Mouse (Mus musculus) adrenal gland, postnatal 4 days (tissue): ENCODE results near the gene Ruvbl2. TPM values are rescaled to one million over a fixed set of nuclear protein-coding genes. Genes with fewer than 3 reads are reported as not detected.
"Not testable (repeated sequence)": the region's sequence is repeated elsewhere in the genome, so short reads cannot be mapped to it uniquely, and the experiment has no call there.

Source experiments
- DNase-seq, 2 experiments: peaks; one replicate each; pipeline ENCODE4 v3.0.0; 2021 to 2022; ENCODE audit warnings: low spot score in 2 of 2, mixed read lengths in 2 of 2
- microRNA-seq: library from miRNA; unstranded; fragments of <30 nt; microRNA quantifications from one replicate; pipeline ENCODE4 v1.2.0, GENCODE M21; 2021
- total RNA-seq, 2 experiments: library from RNA; stranded (reverse); gene quantifications; 2 replicates each; pipeline ENCODE4 v1.2.3; 2021

The Ruvbl2 gene
- total RNA-seq, 2 experiments from 2014 or later: 56.5 to 65.0 TPM

GRCm38 (mm10) chr7:45405091-45406075 lies 32.5 kb downstream of the Ruvbl2 start, which contains the start of gene Kcna7:
TSS of gene Kcna7 (plus strand) at chr7:45405653.
- peak; percentile 47 to 50 for DNase-seq

- no peak for DNase-seq
Measured at GRCm38 (mm10) chr7:45403532-45404261, 34.2 kb downstream of the Ruvbl2 start.

GRCm38 (mm10) chr7:45401521-45402085 lies 36.3 kb downstream of the Ruvbl2 start:
- DNase-seq: no peak

GRCm38 (mm10) chr7:45396787-45397186 lies 41.1 kb downstream of the Ruvbl2 start:
- DNase-seq: no peak

GRCm38 (mm10) chr7:45396337-45396775 lies 41.5 kb downstream of the Ruvbl2 start:
- DNase-seq: not testable (repeated sequence)

GRCm38 (mm10) chr7:45395578-45396336 lies 42.1 kb downstream of the Ruvbl2 start, which contains the start of gene Snrnp70:
TSS of gene Snrnp70 (minus strand) at chr7:45395742.
- DNase-seq: peak; percentile 100

GRCm38 (mm10) chr7:45395129-45395541 lies 42.8 kb downstream of the Ruvbl2 start:
- no peak for DNase-seq

- DNase-seq: no peak
Measured at GRCm38 (mm10) chr7:45386077-45386476, 51.8 kb downstream of the Ruvbl2 start.

GRCm38 (mm10) chr7:45376057-45376456 lies 61.8 kb downstream of the Ruvbl2 start:
- no peak for DNase-seq

GRCm38 (mm10) chr7:45374620-45375019 lies 63.3 kb downstream of the Ruvbl2 start:
- no peak for DNase-seq

GRCm38 (mm10) chr7:45372371-45372770 lies 65.5 kb downstream of the Ruvbl2 start:
- no peak for DNase-seq

Small RNAs within 50 kb of the gene (microRNA-seq; reads per million reads assigned to microRNA genes)
- gene Gm22133: not detected

Other genes with a start within 250 kb of the Ruvbl2 start
- gene Ccdc155, start 233.2 kb downstream of the Ruvbl2 start, total RNA-seq: under 1 TPM; 0.31 to 0.84 TPM
- gene Dkkl1, start 225.9 kb downstream of the Ruvbl2 start, total RNA-seq: under 1 TPM in 1 of 2 experiments, not detected in 1; 0.78 TPM
- 10 to 100 TPM; 45.1 to 67.8 TPM for gene Tead2, start 222.3 kb downstream of the Ruvbl2 start, total RNA-seq
- gene Cd37, start 199.0 kb downstream of the Ruvbl2 start, total RNA-seq: 1 to 10 TPM; 4.1 to 6.2 TPM
- under 1 TPM in 1 of 2 experiments, not detected in 1; 0.28 TPM for gene Slc6a16, start 197.0 kb downstream of the Ruvbl2 start, total RNA-seq
- gene Slc6a21, start 160.6 kb downstream of the Ruvbl2 start, total RNA-seq: not detected
- 10 to 100 TPM; 17.0 to 18.1 TPM for gene Trpm4, start 104.3 kb downstream of the Ruvbl2 start, total RNA-seq
- gene Hrc, start 102.8 kb downstream of the Ruvbl2 start, total RNA-seq: 10 to 100 TPM in 1 of 2 experiments, 1 to 10 TPM in 1; 6.7 to 13.0 TPM
- 1 to 10 TPM; 4.7 to 6.9 TPM for gene Ppfia3, start 71.1 kb downstream of the Ruvbl2 start, total RNA-seq
- gene Lin7b, start 67.5 kb downstream of the Ruvbl2 start, total RNA-seq: 1 to 10 TPM; 4.8 to 4.9 TPM
- gene Snrnp70, start 42.4 kb downstream of the Ruvbl2 start, total RNA-seq: 100 to 1,000 TPM; 499 to 509 TPM
- under 1 TPM; 0.14 to 0.28 TPM for gene Kcna7, start 32.4 kb downstream of the Ruvbl2 start, total RNA-seq
- under 1 TPM; 0.20 to 0.67 TPM for gene Ntf5, start 24.4 kb downstream of the Ruvbl2 start, total RNA-seq
- not detected for gene Lhb, start 17.3 kb downstream of the Ruvbl2 start, total RNA-seq
- gene Gys1, start 3.3 kb downstream of the Ruvbl2 start, total RNA-seq: 10 to 100 TPM; 38.6 to 40.2 TPM
- 100 to 1,000 TPM; 684 to 753 TPM for gene Ftl1, start 21.8 kb upstream of the Ruvbl2 start, total RNA-seq
- 10 to 100 TPM; 75.8 to 78.4 TPM for gene Bax, start 28.8 kb upstream of the Ruvbl2 start, total RNA-seq
- gene Tulp2, start 43.8 kb upstream of the Ruvbl2 start, total RNA-seq: under 1 TPM; 0.45 to 0.54 TPM
- 10 to 100 TPM; 14.9 to 20.7 TPM for gene Gm45808, start 48.7 kb upstream of the Ruvbl2 start, total RNA-seq
- 10 to 100 TPM; 35.0 to 38.8 TPM for gene Dhdh, start 50.7 kb upstream of the Ruvbl2 start, total RNA-seq
- gene Nucb1, start 72.3 kb upstream of the Ruvbl2 start, total RNA-seq: 100 to 1,000 TPM; 236 to 239 TPM
- gene Ppp1r15a, start 88.2 kb upstream of the Ruvbl2 start, total RNA-seq: 10 to 100 TPM; 36.9 to 45.1 TPM
- 10 to 100 TPM; 12.5 to 17.5 TPM for gene Plekha4, start 88.2 kb upstream of the Ruvbl2 start, total RNA-seq
- gene Hsd17b14, start 116.8 kb upstream of the Ruvbl2 start, total RNA-seq: 1 to 10 TPM; 1.3 to 1.8 TPM
- gene Bcat2, start 132.1 kb upstream of the Ruvbl2 start, total RNA-seq: 10 to 100 TPM; 96.4 to 96.5 TPM
- under 1 TPM in 1 of 2 experiments, not detected in 1; 0.34 TPM for gene Fgf21, start 177.4 kb upstream of the Ruvbl2 start, total RNA-seq
- gene Fut1, start 179.2 kb upstream of the Ruvbl2 start, total RNA-seq: under 1 TPM in 1 of 2 experiments, not detected in 1; 0.22 TPM
- gene Izumo1, start 183.7 kb upstream of the Ruvbl2 start, total RNA-seq: 1 to 10 TPM in 1 of 2 experiments, under 1 TPM in 1; 0.54 to 1.1 TPM
- gene Rasip1, start 189.4 kb upstream of the Ruvbl2 start, total RNA-seq: 10 to 100 TPM; 31.1 to 31.2 TPM
- gene Mamstr, start 201.9 kb upstream of the Ruvbl2 start, total RNA-seq: 10 to 100 TPM; 11.5 to 14.2 TPM
- under 1 TPM in 1 of 2 experiments, not detected in 1; 0.42 TPM for gene Fut2, start 228.3 kb upstream of the Ruvbl2 start, total RNA-seq
- under 1 TPM in 1 of 2 experiments, not detected in 1; 0.20 TPM for gene Ntn5, start 245.9 kb upstream of the Ruvbl2 start, total RNA-seq